Mouse (Mus musculus) right cerebral cortex, postnatal 4 days (tissue): ENCODE measurements around the gene Spats1.

Experiments used
- DNase-seq: peaks from one replicate; pipeline ENCODE4 v3.0.0-alpha.2; 2022

The Spats1 gene

DNA sequence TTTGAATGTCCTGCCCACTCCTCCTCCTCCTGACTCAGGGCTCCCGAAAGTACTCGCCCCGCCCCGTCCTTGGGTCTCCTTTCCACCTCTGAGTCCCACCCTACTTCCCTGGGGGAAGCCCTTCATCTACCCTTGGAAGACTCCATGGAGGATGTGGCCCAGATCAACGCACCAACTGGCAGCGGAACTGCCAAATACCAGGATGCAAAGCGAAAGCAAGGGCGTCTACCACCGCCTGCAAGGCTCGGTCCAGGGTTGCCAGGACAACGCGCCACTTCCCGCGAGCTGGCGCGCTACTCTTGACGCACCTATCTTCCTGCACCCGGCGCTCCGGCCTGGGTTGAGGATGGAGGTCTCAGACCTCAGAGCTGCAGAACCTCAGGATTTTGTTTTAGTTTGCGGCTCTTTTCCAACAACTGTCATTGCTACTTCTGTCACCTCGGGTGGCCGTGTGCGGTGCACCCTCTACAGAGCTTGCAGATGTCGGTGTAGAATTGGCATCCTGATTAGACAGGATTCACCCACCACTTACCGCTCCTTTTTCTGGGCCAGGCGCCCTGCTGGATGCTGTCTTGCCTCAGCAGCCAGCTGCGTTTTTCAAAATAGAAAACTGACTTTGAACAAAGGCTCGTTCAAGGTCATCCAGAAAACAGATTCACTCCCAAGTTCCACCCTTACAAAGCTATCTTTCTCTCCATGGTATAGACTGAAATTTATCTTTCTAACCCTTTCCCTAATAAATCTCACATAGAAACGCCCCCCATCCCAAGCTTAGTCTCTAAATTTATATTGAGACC is at the start of gene Spats1:
Spats1 (minus strand) TSS at position 747 of the 797 bp plus-strand sequence.
- peak; percentile 77 for DNase-seq

DNA sequence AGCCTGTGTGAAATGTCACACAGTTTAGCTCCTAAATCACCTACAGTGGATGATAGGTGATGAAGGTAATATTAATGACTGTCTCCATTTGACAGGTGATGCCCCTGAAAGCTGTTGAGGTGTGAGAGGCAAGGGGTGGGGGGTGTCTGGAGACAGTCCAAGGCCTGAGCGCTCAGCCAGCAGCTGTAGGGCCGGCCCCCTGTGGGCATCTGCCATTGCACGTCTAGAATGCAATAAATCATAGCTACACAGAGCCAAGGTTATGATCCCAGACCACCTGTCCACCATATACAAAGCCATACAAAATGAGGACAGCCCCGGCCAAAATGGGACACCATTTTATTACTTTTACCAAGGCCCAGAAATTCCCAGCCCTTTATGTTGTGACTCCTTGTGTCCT is 49.7 kb upstream of the Spats1 start:
- no peak for DNase-seq

DNA sequence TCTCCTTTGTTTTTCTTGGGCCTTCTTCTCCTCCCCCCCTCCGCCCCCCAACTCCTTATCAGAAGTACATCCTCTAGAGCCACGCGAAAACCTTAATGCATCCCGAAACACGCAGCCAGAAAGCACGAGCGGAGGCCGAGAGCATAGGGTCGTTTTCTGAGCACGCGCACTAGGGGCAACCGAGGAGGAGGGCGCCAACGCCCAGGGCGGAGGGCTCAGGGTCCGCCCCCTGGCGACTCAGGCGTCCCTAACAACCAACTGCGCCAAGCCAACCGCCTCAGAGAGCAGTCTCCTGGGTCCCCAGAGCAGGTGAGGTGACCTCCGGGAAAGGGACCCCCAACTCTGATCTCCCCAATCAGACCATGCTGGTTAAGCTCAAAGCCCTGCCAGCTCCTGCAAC is 48.0 kb upstream of the Spats1 start, which contains the start of gene Tcte1:
Tcte1 (plus strand) TSS at position 172 of the 400 bp plus-strand sequence.
- DNase-seq = peak; percentile 61

DNA sequence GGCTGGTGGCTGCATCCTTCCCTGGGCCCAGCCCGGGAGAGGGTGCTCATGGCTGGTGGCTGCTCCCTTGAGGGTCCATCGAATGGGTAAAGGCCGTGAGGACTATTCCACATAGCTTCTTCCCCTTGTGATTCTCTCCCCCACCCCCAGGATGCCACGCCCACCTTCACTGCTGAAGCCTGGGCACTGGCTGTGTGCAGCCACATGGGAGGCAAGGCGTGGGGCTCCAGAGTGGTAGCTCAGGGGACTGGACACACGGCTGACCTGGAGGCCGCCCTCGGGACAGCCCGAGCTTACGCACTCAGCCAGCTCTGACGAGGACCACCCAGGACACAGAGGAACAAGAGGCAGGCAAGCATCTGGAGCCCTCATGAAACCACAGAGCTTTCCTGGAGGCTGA is 44.9 kb upstream of the Spats1 start:
- no peak for DNase-seq

DNA sequence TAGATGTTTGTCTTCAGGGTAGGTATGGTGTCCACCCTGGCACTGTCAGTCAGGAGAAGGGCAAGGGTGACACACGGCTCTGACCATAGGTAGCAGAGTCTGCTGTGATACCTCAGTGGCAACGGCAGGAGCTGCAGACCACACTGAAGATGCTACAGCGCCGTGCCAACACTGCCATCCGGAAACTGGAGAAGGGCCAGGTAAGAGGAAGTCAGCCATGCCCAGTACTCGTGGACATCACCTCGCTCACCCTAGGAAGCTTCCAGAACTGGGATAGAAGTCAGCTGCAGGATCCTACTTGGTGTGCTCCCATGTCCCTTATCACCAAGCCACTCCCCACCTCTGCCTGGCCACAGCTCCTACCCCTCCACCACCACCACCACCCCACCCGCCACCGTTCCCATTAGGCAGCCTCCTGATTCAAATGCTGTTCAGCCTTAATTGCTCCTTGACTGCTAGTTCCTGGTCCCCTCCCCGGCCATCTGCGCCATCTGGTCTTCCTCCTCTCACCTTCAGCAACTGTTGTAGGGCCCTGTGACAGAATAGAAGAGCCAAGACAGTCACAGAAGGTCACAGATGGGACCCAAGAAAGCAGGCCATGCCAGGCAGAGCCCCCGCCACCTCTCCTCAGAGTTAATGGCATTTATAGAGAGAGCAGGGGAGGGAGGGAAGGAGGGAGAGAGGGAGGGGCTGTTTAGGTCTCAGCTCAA is 43.7 kb upstream of the Spats1 start:
- no peak for DNase-seq

DNA sequence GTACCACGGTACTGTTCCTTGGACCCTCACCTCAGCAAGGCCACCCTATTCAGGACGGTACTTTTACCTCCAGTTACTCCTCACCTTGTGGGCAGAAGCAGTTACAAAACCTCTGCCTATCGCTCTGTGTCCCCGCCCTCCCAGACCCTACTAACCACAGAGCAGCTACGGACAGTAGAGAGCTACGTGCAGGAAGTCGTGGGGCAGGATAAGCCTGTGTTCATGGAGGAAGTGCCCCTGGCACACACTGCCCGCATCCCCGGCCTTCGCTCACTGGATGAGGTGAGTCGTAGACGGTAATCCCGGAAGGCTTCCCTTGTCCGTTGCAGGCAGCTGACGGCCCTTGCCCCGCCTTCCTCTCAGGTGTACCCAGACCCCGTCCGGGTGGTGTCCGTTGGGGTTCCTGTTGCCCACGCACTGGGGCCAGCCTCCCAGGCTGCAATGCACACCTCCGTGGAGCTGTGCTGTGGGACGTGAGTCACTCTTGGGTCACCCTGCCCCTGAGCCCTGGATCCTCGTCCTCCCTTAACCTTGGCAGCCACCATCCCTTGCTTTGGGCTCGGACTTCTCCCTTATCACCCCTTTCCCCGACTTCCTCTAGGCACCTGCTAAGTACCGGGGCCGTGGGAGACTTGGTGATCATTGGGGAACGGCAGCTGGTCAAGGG is 42.5 kb upstream of the Spats1 start:
- DNase-seq = no peak

DNA sequence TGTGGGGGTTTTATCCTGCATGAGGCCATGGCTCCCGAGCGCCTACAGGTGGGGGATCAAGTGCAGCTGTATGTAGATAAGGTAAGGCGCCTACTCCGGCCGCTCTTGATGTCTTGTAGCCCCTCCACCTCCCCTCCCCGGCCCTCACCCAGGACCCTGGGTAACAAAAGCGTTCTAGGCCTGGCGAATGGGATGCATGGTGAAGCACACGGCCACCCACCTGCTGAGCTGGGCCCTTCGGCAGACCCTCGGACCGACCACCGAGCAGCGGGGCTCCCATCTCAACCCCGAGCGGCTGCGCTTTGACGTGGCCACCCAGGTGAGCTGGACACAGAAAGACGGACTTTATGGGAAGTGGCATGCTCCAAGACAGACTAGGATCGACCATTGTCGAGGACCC is 41.9 kb upstream of the Spats1 start:
- DNase-seq = no peak

DNA sequence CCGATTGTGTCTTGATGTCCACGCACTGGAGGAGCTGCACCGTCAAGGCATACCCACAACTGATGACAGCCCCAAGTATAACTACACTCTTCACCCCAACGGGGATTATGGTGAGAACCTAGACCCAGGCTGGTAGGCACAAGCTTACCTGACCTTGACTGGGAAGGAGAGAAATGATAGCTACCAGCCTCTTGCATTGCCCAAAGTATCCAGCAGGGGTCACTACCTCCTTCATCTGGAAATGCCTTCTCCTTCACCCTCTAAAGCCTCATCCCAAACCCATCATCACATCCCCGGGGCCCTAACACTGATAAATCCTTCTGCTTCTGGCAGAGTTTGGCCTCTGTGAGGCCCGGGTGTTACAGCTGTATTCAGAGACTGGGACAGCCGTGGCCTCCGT is 41.3 kb upstream of the Spats1 start:
- peak; percentile 89 for DNase-seq

DNA sequence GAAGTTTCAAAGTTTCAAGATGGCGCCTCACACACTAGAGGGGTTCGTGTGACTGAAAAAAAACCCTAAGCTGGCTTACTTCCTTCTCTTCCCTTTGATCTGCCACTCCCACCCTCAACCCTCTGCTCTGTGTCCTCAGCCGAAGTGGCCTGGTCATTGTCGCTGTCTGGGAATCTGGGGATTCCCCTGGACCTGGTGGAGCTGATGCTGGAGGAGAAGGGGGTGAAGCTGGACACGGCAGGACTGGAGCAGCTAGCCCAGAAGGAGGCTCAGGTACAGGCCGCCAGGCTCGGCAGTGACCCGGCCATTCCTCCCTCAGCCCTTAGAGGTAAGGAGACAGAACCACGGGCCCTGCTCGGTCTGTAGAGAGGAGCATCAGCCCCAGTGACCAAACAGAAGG is 40.6 kb upstream of the Spats1 start:
- no peak for DNase-seq

DNA sequence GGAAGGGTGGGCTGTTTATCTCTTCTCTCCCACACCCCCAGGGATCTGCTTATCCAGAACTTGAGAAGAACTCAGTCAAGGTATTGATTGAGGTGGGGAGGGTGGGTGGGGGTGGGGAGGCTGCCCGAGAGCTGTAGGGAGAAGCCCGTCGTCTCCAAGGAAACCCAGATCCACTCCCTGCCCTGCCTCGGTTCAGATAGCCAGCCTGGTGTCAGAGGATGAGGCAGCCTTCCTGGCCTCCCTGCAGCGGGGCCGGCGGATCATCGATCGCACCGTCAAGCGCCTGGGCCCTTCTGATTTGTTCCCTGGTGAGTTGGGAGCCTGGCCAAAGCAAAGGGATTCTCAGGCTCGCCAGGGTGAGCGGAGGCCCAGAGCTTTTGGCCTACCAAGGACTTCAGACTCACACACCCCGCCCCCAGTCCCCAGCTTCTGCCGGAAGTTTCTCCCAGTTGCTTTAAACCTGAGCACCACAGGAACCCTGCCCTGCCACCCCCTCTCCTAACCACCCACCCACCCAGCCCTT is 40.0 kb upstream of the Spats1 start:
- DNase-seq = no peak

DNA sequence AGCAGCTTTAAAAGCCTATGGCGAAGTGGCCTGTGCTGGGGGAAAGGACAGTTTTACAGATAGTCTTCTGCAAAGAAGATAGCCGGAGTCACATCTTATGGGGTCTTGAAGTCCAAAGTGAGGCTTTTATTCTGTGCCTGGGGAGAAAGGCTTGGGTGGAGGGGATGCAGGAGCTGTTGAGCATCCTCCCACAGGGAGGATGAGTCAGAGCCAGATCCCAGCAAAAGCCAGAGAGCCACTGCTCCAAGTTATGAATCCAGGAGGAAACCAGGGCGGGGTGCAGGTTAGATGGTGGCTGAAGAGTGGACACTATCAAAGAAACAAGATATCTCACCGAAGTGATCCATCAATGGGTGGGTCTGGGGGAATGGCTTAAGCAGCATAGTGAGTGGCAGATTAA is 36.5 kb upstream of the Spats1 start:
- no peak for DNase-seq

DNA sequence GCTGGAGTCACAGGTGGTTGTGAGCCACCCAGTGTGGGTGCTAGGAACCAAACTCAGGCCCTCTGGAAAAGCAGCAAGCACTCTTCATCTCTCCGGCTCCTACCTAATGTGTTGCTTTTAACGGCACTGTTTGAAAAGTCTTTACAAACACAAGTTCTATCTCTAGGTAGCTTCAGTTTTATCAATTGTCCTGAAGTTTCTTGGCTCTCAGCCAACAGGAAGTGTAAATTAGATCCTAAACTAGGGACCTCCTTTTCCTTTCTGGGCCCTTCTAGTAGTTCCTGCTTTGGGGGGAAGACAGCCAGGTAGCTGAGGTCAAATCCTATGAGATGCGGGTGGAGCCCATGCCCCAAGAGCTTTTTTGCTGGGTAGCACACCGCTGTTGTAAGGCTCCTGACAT is 35.7 kb upstream of the Spats1 start:
- DNase-seq = no peak

DNA sequence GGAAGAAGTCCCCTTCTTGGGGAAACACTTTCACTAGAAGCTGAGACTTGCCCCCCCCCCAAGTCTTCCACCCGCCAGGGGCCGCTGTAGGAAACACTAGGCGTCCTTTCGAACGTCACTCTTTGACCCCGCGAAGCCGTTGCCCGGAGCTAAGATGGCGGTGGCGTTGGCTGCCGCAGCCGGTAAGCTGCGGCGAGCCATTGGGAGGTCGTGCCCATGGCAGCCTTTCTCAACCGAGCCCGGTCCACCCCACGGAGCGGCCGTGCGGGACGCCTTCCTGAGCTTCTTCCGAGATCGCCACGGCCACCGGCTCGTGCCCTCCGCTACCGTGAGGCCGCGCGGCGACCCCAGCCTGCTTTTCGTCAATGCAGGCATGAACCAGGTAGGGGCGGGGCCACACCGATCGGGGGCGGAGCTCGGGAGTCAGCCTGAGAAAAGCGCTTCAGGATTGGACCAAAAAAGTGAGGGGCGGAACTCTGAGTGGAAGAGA is 31.5 kb upstream of the Spats1 start, which contains the start of gene Aars2:
Aars2 (plus strand) TSS at position 142 of the 490 bp plus-strand sequence.
- peak; percentile 97 for DNase-seq

DNA sequence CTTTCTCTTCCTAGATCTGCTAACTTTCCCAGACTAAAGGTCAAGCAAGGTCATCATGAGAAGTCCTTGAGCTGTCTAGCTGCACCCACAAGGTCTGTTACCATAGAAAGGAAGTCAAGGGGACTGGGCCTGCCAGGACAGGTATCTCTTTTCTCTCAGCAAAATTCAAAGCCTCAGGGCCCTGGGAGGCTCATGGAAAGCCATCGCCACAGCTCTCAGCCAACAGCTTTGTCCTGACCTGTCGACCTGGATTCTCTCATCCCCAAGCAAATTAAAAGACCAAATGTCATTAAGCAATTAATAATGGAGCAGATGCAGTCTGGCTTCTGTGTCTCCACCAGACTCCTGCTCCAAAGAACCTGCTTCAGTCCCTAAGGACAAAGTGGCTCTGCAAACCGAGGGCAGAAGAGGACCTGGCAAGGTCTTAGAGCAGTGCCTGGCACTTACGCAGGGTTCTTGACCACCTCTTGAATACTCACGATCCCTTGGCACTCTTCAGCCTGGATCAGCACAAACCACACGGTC is 30.8 kb upstream of the Spats1 start:
- no peak for DNase-seq

DNA sequence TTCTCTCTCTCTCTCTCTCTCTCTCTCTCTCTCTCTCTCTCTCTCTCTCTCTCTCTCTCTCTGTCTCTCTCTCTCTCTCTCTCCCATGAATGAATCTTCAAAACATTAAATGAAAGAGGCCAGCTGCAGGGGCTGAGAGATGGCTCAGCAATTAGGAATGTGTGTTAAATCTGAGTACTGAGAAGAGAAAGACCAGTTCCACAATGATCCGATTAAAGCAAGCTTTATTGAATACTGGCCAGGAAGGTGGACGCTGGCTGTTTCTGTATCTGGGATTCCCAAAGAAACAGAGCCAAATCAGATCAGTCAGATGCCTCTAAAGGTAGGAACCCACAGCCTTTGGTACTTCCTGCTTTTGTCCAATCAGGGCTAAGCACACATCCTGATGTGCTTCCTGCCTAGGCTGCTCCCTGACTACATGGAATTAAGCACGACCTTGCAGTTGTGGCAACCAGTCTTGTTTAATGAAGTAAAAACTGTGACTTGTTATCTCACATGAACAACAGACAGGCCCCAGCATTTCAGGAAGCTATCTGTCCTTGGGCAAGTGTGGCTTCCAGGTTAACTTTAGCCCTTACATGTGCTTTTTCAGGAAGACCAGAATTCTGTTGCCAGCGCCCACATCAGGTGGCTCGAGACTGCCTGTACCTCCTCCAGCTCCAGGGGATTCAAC is 28.2 kb upstream of the Spats1 start:
- no peak for DNase-seq

DNA sequence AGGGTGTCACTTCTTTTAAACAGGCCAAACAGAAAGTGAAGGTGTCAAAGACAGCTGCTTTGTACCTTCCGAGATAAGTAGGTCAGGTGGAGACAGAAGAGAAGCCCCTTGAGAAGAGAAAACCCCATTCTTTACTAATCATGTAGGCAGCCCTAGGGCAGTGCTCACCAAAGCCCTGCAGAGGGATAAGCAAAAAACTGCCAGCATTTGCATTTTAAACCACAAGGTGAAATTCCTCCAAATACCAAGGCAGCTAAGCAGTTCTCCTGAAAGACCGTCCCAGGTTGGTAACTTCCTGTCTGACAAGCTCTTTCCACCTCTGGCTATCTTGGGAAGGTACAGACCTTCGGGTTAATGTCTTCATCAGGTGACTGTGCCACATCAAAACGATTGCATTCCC is 27.1 kb upstream of the Spats1 start:
- no peak for DNase-seq

DNA sequence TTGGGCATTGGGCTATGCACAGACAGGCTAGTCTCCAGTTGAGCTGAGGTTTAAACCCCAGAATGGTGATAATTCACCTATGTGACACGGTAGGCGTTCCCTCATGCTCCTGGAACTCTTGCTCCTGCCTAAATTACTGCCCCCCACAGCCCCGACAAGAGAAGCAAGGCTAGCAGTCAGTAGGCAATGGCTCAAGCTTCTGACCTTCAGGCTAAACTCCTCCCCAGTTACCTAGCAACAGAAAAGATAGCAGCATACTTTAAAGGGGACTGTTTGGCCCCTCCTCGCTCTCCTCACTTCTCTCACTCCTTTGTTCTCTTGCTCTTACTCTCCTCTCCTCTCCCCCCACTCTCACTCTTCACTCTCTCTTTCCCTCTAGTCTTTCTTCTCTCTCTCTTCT is 25.8 kb upstream of the Spats1 start:
- no peak for DNase-seq

DNA sequence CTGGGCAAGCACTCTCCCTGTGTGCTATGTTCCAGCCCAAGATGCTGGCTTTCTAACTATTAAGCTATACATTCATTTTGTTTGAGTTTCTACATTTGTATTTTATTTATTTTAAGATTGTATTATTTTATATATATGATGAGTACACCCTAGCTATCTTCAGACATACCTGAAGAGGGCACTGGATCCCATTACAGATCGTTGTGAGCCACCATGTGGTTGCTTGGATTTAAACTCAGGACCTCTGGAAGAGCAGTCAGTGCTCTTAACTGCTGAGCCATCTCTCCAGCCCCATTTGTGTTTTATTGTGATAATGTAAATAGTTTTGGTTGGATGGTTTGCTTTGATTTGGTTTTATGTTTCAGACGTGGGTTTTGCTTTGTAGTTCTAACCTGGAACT is 24.3 kb upstream of the Spats1 start:
- DNase-seq = no peak

DNA sequence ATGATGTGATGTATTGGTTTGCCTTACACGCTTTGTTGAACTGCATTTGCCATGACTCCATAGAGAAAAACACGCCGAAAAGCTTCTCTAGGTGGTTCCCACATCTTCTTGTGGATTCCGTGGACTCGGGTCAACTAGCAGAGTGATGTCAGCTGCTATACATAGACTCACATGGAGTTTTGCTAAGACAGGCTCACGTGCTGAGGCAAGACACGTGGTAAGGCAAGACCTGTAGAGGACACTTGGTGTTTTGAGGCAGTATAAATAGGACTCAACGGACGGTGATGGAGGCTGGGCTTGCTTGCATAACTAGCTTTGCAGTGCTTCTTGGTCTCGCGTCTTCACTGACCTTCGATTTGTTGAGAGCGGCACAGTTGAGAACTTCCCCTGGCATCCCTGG is 23.2 kb upstream of the Spats1 start:
- DNase-seq = no peak

DNA sequence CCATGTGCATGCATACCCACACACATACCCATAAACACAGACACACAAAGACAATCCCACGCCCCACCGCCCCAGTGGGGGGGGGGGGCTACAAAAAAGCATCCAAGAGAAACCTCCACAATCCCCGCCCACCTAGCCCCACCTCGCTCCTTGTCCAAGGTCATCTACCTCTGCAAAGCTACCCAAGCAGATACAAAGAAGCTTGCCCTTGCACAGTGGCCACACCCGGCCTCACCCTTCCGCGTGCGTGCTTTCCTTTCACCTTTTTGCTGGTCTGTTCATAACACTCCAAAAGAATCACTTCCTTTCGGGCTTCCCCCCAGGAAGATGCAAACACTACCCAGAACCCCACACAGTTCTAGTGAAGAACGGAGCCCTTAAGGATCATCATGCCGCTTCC is 20.2 kb upstream of the Spats1 start:
- DNase-seq = no peak

DNA sequence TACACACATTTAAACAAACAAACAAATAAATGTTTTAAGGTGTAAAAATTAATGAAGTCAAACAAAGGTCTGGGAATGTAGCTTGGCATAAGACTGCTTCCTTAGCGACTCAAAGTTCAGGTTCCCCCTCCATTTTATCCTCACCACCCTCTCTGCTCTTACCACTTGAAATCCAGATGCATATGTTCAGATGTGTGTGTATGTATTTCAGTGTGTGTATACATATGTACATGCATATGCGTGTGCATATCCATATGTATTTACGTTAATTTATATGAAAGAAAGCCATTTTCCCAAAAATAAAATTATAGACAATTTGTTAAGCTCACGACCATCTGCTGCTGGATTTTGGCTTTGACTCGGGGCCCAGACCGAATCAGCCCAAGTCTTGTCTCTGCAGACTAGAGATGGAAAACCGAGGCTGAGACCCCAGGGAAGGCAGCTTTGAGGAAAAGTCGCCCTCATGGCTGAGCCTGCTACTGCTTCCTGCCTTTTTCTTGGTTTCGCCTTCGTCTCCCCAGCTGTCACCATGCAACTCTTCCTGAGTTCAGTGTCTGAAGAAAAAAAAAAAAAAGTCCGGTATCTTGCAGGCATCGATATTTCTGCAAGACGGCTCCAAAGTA is 15.4 kb upstream of the Spats1 start:
- DNase-seq = no peak

DNA sequence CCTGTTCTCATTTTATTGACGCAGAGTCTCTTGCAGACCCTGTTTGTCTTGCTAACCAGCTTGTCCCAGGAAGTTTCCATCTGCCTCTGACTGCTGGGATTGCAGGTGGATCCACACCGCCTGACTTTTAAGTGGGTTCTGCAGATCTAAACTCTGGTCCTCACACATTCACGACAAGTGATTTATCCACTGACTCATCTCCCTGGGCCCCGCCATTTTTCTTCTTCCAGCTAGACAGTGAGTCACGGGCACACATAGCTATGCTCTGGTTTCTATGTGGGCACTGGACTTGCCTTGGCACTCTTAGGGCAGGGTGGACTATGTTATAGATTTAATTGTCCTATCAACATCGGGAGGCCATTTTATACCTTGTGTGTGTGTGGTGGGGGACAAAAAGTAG is 14.5 kb upstream of the Spats1 start:
- DNase-seq = no peak
